Mouse (Mus musculus) effector memory CD4-positive, alpha-beta T cell, adult 5 months (primary cell): ENCODE data around the gene Zcchc9. TPM values are rescaled to one million over a fixed set of nuclear protein-coding genes. Genes with fewer than 3 reads are reported as not detected.

Experiments
- polyA plus RNA-seq: library from polyadenylated mRNA; unstranded; fragments of 100-300 nt; shearing (Covaris generic); gene quantifications from one replicate; pipeline ENCODE4 v1.2.1, GENCODE M21; 2017

The Zcchc9 gene
- 33.7 TPM for polyA plus RNA-seq

DNA sequence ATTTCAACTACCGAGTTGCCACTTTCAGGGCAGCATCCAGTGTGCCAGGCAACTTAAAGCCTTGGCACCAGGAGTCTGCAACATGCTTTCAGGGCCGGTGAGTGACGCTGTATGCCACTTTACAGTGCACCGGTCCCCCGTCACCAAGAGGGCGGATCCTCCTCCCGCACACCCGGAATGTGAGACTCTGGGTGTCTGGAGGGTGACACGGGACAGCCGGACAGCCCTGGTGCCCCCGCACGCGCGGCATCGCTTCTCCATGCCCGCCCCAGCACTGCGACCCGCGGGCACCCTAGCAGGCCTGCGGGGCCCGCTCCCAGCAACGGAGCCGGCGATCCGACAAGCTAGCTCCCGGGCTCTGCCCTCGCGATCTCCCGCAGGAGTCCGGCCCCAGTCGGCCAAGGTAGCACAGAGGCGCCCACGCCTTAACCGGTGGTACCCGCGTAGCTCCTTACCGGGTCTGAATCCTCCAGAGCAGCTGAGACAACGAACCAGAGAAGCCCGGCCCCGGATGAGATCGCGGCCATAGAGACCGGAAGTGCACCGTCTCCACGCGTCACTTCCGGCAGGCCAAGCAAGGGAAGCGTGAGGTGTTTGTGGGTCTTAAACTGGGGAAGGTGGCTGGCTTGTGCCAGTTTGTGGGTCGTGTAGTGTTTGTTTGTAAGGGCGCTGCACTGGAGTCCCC lies at the start of gene Zcchc9:
TSS of gene Zcchc9 (minus strand) at position 551 of the 685 bp plus-strand sequence.

Other genes with a start within 250 kb of the Zcchc9 start
- gene Acot12, start 66.2 kb downstream of the Zcchc9 start, polyA plus RNA-seq = not detected
- gene Ckmt2, start 69.2 kb upstream of the Zcchc9 start, polyA plus RNA-seq = not detected